Mouse (Mus musculus): ENCODE results near the gene Tmem102.

Gene Tmem102

GRCm38 (mm10) chr11:69803328-69803727, 2.1 kb downstream of the Tmem102 start:
- TF ChIP-seq GATA4 (IDR thresholded peaks at IDR 0.05; ENCODE audit: insufficient replicate concordance, low read length) = no peak

- no peak for TF ChIP-seq GATA4 (IDR thresholded peaks at IDR 0.05; ENCODE audit: insufficient replicate concordance, low read length)
Measured at GRCm38 (mm10) chr11:69802648-69803105, 2.7 kb downstream of the Tmem102 start.

GRCm38 (mm10) chr11:69801379-69801977, 3.9 kb downstream of the Tmem102 start, which contains the start of gene Fgf11:
Gene Fgf11 (minus strand): TSS chr11:69801857.
- TF ChIP-seq GATA4 (IDR thresholded peaks at IDR 0.05; ENCODE audit: insufficient replicate concordance, low read length) = no peak

GRCm38 (mm10) chr11:69800392-69801197, 4.8 kb downstream of the Tmem102 start:
- no peak for TF ChIP-seq GATA4 (IDR thresholded peaks at IDR 0.05; ENCODE audit: insufficient replicate concordance, low read length)

GRCm38 (mm10) chr11:69800138-69800391, 5.4 kb downstream of the Tmem102 start:
- TF ChIP-seq GATA4 (IDR thresholded peaks at IDR 0.05; ENCODE audit: insufficient replicate concordance, low read length) = no peak

- TF ChIP-seq GATA4 (IDR thresholded peaks at IDR 0.05; ENCODE audit: insufficient replicate concordance, low read length) = no peak
Measured at GRCm38 (mm10) chr11:69799394-69800137, 5.9 kb downstream of the Tmem102 start.

- TF ChIP-seq GATA4 (IDR thresholded peaks at IDR 0.05; ENCODE audit: insufficient replicate concordance, low read length) = no peak
Measured at GRCm38 (mm10) chr11:69797924-69798323, 7.5 kb downstream of the Tmem102 start.

- no peak for TF ChIP-seq GATA4 (IDR thresholded peaks at IDR 0.05; ENCODE audit: insufficient replicate concordance, low read length)
Measured at GRCm38 (mm10) chr11:69795983-69796435, 9.4 kb downstream of the Tmem102 start.

GRCm38 (mm10) chr11:69795168-69795982, 10.0 kb downstream of the Tmem102 start, which contains the start of gene Chrnb1:
Gene Chrnb1 (minus strand): TSS chr11:69795943.
- TF ChIP-seq GATA4 (IDR thresholded peaks at IDR 0.05; ENCODE audit: insufficient replicate concordance, low read length) = no peak

GRCm38 (mm10) chr11:69793429-69793828, 12.0 kb downstream of the Tmem102 start:
- no peak for TF ChIP-seq GATA4 (IDR thresholded peaks at IDR 0.05; ENCODE audit: insufficient replicate concordance, low read length)

GRCm38 (mm10) chr11:69791420-69791819, 14.0 kb downstream of the Tmem102 start:
- no peak for TF ChIP-seq GATA4 (IDR thresholded peaks at IDR 0.05; ENCODE audit: insufficient replicate concordance, low read length)

- TF ChIP-seq GATA4 (IDR thresholded peaks at IDR 0.05; ENCODE audit: insufficient replicate concordance, low read length) = no peak
Measured at GRCm38 (mm10) chr11:69789431-69789830, 16.0 kb downstream of the Tmem102 start.

- no peak for TF ChIP-seq GATA4 (IDR thresholded peaks at IDR 0.05; ENCODE audit: insufficient replicate concordance, low read length)
Measured at GRCm38 (mm10) chr11:69787306-69787705, 18.1 kb downstream of the Tmem102 start.

GRCm38 (mm10) chr11:69784793-69785272, 20.6 kb downstream of the Tmem102 start:
- TF ChIP-seq GATA4 (IDR thresholded peaks at IDR 0.05; ENCODE audit: insufficient replicate concordance, low read length) = no peak; the same call in 1 of the 2 replicates

- no peak for TF ChIP-seq GATA4 (IDR thresholded peaks at IDR 0.05; ENCODE audit: insufficient replicate concordance, low read length)
Measured at GRCm38 (mm10) chr11:69781828-69782227, 23.6 kb downstream of the Tmem102 start.
